Mouse (Mus musculus) lung, postnatal 14 days (tissue): ENCODE results near the gene Canx.
A peak's percentile ranks its signal among the peaks of the same experiment; 100 is the strongest.
"Not testable (repeated sequence)": the region's sequence is repeated elsewhere in the genome, so short reads cannot be mapped to it uniquely, and the experiment has no call there.

Source experiments
- DNase-seq: peaks from one replicate; pipeline ENCODE4 v3.0.0; 2021

Gene Canx

DNA sequence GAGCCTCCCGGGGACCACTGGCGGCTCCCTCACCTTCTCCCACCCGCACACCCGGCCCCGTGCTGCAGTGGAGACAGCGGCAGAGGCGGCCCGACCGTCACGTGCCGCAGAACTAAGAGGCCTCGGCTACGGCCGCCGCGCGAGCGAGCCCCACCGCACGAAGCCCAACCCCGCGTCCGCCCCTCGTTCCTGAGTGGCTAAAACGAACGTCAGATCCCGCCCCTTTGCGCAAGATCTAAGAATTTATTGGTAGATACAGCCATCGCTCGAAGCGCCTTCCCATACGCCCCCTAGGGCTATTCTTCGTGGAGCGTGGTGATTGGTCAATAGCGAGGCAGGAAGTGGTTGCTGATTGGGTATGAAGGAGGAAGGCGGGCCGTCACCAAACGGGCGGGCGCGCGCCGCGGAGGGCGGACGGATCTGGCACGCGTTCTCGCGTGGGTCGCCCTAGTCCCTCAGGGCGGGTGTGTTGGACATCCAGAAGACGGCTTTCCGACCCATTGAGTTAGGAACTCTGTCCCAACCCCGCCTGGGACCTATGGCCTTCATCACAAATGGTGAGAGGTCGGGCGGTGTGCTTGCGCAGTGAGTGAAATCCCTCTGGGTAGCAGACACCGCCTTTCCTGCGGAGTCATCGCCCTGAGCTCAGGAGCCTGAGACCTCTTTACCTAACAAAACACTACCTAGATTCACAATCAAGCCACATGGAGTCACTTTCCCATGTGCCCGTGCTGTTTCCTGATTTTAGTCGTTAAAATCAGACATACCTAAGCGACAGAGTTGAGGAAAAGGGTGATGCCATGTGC is at the start of gene Canx:
TSS of gene Canx (minus strand) at position 178 of the 806 bp plus-strand sequence.
- peak; percentile 98 for DNase-seq

DNA sequence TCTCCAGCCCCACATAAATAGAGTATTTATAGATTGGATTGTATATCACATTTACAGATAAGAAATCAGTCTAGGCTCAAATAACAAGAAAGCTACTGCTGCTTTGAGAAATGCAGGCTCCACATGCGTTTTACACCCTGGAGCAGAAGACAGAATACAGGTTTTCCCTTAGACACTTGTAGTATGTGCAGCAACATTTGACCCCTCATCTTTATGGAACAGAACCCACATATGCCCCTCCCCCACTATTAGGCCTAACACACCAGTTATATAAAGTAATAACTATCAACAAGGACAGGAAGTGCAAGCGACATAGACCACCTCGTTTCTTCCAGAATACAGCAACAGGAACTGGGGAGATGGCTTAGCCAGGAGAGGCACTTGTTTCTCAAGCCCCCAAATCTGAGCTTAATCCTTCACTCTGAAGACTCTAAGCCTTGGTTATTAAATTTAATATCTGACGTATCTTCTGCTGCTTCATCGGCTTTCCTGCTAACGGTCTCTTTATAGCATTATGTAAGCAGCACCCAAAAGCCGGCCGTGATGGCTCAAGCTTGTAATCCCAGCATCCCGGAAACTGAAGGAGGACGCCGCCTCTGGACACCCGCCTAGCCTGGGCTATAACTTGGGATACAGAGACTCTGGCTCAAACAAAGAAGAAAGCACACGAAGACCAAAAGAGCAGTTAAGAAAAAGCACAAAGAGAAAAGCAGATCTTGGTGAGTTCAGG is 49.0 kb upstream of the Canx start:
- DNase-seq, result no peak

DNA sequence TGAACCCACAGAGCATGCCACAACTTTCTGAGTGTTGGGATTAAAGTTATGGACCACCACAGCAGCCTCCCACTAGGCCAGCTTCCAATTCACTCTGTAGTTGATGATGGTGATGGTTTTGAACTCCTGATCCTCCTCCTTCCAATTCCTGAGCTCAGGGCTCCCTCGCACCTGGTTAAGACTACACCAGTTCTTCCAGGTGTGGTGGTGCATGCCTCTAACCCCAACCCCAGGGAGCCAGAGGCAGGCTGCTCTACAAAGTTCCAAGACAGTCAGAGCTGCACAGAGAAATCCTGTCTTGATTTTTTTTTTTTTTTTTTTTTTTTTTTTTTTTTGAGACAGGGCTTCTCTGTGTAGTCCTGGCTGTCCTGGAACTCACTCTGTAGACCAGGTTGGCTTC is 48.1 kb upstream of the Canx start:
- DNase-seq, result no peak

DNA sequence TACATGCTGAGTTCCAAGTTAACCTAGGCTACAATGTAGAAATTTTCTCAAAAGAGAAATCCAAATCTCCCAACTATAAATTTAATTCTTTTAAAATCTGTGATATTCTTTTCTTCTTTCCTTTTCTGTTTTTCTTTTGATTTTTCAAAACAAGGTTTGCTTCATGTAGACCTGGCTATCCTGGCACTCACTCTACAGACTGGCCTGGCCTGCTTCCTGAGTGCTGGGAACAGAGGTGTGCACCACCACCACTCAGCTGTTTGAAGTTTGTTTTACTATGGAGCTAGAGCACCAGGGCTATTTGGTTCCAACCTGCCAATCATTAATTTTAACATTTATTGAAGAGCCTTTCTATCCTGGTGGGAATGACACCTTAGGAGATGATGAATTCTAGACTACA is 47.6 kb upstream of the Canx start:
- DNase-seq, result no peak

DNA sequence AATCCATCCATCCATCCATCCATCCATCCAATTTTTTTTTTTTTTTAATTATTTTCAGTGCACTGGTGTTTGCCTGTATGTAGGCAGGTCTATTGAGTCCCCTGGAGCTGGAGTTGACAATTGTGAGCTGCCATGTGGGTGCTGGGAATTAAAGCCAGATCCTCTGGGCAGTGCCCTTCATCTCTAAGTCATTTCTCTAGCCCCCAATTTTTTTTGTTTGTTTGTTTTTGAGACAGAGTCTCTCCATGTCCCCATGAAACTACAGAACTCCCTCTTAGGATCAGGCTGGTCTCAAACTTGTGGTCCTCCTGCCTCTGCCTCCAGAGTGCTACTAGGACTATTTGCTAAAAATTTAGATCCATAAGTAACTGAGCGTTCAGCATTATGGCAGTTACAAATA is 46.4 kb upstream of the Canx start:
- DNase-seq, result no peak

DNA sequence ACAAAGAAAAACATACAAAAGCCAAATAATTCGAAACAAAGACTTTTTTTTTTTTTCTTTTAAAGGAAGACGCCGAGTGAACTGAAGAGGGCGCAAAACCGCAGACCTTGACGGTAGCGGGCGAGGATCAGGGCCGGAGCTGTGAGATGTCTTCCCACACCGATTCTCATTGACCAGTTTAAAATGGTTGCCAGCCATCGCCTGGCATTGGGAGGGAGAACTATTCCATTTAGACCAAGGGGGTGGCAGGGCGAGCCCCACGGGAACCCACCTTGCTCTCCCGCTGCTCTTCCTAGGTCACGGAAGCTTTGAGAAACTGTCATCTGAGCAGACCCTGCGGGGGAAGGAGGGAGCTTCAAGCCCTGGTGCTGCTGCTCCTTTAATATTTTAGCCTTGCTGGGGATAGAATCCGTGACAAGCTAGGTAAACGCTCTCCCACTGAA is 45.9 kb upstream of the Canx start:
- DNase-seq, result peak; percentile 67

DNA sequence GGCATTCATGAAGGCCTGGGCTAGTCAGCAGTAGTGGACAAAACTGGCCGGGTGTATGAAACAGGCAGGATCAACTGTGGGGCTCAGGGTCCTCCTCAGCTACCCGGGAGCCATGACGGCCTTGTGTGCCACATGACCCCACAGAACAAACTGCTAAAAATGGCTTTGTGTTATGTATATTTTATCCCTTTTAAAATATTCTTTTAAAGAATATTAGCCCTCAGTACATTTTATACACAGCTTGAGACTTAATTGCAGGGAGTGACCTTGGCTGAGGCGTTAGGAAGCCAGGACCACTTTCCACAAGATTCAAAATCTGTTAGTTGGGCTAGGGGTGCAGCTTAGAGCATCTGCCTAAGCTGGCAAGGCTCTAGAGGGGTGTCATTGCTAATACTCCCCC is 45.5 kb upstream of the Canx start:
- no peak for DNase-seq

DNA sequence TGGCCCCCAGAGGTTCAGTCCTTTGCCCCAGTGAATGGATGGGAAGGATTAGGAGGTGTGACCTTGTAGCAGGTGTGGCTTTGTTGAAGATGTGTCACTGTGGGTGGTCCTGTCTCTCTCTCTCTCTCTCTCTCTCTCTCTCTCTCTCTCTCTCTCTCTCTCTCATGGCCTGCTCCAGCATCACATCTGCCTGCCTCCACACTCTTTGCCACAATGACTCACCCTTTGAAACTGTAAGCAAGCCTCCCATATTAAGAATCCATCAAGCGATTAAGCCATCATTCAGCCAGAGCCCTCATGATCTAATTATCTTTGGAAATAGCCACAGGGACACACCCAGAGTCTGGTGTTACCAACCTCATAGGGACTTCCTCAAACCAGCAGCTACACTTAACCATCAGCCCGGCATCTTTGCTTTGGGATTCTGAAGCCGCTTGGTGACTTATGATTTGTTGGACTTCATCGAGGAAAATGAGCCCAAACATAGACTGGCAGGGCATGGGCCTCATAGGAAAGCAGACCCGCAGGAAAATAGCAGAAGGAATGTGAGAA is 44.0 kb upstream of the Canx start:
- DNase-seq, result no peak

DNA sequence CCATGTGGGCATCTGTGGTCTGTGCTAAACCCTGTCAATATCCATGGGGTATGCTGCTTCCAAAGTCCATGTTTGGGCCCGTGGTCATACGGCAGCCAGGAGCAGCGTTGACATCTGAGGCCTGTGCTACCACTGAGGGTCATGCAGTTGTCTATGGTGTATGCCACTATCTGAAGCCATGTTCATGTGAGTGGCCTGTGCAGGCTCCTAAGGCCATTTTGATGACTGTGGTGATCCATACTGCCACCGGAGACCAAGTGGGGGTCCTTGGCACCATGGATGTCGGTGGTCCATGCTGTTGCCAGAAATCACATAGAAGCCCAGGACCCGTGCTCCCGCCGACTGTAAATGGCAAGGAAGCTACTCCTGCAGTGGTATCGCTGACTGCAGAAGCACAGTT is 42.1 kb upstream of the Canx start:
- no peak for DNase-seq

DNA sequence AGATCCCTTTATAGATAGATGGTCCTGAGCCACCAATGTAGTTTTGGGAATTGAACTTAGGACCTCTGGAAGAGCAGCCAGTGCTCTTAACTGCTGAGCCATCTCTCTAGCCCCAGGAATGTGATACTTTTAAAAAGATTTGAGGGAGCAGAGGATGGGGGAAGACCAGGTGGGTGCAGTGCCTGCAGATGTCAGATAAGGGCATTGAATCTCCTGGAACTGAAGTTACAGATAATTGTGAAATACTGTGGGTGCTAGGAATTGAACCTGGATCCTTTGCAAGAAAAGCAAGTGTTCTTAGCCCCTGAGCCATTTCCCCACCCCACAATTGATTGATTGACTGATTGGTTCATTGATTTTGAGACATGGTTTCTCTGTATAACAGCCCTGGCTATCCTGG is 39.8 kb upstream of the Canx start:
- no peak for DNase-seq

DNA sequence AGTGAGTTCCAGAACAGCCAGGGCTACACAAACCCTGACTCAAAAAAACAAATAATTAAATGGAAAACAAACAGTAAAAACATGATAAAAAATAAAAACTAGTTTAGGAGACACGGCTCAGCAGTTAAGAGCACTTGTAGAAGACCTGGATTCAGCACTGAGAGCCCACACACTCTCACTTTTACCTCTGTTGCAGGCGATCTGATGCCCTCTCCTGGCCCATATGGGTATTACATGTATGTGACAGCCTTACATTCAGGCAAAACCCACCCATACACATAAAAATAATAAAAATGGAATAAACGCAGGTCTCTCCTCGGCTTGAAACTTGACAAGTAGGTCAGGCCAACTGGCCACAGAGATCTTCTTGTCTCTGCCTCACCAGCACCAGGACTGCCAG is 39.1 kb upstream of the Canx start:
- DNase-seq, result peak; percentile 85

DNA sequence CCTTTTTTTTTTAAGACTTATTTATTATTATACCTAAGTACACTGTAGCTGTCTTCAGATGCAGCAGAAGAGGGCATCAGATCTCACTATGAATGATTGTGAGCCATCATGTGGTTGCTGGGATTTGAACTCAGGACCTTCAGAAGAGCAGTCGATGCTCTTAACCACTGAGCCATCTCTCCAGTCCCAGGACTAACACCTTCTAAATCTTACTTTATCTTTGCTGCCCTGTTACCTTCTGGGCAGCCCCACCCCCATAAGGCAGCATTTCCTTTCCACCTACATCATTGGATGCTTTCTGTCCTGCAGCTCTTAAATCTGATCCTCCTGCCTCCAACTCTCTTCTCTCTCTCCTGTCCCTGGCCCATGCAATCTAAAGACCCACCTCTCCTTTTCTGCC is 35.8 kb upstream of the Canx start:
- DNase-seq, result not testable (repeated sequence)

DNA sequence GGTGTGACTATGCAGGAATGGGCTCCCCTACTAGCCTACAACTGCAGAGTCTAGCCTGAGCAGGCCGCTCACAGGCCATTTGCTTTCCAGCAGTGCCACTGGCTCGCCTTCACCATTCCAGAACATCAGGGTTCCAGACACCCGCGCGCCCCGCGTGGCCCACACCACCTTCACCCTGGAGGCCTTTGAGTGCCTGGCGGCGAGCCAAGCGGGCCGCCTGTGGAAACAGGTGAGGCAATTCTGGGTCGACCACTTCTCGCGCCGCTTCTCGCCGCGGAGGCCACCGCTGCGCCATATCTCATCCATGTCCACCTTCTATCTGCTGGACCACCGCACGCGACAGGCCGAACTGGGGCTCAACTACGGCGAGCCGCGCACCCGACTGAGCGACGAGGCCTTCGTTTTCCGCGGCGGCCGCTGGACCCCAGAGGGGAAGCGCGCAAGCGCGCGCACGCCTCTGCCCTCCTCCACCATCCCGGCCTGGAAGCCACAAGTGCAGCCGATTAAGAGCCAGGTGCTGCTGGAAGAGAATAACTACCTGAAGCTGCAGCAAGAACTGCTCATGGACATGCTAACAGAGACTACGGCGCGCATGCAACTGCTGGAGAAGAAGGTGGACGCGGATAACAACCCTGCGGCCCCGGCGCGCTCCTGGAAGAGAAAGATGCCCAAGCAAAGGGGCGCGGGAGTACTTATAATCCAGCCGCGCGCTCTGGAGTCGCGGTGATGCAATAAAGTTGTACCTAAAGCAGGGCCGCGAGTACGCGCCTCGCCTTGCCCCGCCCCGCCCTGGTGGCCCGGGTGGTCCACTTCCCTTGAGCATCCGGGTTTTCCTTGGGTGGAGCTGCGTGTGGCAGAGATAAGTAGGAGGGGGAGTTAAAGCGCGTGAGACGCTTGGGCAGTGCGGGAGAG is 33.7 kb upstream of the Canx start:
- DNase-seq, result peak; percentile 55

DNA sequence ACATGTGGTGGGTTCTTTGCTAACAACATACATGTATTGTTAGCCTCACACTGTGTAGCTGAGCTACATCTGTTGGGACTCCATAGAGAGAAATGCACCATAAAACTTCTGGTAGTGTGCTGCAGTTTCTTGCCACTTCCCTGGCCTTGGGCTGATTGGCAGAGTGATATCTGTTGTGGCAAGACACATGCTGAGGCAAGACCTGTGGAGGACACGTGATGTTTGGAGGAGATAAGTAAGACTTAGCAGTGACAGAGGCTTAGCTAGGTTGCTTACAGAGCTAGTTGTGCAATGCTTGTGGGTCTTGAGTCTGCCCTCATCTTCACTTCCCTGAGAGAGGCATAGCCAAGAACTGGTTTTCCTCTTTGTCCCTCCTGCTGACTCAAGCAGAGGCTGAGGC is 29.9 kb upstream of the Canx start:
- no peak for DNase-seq

DNA sequence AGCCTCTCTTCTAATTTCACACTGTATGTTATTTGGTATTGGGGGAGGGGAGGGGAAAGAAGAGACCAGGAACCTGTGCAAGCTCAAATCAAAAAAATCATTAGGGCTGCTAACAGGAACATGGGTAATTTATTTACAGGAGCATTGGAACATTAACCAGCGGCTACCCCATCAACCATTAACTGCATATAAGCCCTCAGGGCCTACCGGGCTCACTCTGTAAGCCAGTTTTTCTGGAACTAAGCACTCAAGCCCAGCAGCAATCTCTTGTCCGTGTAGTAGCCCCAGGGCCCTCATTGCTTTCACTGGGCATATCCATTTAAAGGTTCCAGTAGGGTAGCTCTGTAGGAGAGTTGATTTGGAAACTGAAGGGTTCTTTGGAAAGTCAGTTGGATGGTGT is 29.4 kb upstream of the Canx start:
- DNase-seq, result no peak

DNA sequence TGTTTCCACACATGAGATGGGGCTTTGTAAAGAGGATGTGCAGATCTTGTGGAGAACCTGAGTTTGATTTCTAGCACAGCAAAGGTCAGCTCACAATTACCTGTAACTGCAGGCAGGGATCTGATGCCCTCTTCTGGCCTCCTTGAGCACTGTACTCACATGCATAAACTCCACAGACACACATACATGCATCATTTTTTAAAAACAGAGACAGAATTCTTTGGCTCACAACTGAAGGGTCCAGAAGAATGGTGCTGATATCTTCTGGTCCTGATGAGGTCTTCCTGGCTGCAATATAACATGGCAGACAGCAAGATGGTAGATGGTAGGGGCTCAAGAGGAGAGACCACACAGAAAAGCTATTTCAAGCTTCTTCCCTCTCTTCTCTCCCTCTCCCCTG is 28.7 kb upstream of the Canx start, which contains the start of gene Cby3:
TSS of gene Cby3 (plus strand) at position 301 of the 400 bp plus-strand sequence.
- no peak for DNase-seq

DNA sequence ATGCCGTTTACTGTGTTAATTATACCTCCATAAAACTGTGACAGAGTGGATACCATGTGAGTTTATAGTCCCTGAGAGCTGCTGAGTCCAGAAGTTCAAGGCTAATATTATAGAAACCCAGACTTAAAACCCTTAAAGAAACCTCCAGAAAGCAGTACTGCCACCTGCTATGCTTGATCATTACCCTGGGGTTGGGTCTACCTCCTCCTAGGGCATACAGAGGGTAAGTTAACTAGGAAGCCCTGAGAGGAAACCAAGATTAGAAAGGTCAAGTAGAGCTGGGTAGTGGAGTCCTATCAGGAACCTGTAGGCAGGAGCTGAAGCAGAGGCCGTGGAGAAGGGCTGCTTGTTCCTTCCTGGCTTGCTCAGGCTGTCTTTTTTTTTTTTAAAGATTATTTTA is 26.7 kb upstream of the Canx start:
- DNase-seq, result no peak

DNA sequence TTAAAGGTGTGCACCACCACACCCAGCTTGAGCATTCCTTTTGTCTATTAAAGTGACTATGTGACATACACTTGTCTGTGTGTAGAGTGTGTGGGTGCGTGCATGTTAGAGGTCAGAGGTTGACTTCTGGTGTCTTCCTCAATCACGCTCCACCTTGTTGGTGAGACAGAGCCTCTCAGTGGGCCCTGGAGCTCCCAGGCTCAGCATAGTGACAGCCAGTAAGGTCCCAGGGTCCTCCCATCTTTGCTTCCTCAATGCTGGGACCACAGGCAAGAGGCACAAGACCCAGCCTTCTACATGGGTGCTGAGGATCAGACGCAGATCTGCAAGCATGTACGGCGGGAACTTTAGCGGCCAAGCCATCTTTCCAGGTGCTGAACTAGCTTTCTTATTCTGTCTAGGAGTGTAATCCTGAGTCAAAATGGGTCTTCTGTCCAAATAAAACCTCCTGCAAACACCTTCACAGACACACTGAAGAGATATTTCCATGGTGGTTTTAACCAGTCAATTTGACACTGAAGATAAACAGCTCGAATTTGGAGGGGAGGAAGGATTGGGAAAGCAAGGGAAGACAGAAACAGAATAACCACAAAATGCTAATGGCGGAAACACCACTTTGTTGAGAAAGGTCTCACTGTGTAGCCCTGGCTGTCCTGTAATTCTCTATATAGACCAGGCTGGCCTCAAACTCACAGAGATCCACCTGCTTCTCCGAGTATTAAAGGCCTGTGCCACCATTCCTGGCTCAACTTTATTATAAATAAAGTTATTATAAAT is 21.0 kb upstream of the Canx start:
- no peak for DNase-seq

DNA sequence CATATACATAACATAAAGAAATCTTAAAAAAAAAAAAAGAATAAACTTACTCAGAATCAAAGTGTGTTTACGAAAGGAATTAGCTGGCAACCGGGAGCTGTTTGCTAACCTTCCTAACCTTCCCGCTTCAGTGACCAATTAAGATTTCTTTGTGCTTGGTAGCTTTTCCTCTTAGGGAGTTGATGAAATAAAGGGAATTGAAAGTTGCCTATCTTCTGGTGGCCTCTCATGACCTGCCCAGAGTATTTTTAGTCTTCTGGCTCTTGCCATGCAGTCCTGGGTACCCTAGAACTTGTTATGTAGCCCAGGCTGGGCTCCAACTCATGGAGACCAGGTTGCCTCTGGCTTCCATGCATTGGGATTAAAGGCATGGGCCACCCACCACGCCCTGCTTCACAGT is 20.0 kb upstream of the Canx start:
- DNase-seq, result no peak

DNA sequence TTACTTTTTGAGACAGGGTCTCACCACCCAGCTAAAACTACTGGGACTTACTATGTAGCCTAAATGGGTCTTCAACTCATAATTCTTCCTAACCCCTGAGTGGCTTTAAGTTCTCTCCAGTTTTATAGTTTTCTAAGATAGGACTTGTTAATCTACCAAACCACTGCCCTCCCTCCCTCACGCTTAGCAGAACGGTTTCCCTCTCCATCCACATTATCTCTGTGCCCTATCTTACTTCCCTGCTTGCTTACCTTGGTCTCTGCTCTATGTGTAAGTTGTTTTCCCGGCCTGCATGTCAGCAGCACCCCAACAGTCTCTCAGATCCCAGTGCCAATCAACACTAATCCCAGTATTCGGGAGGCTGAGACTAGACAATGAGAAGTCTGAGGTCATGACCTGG is 11.4 kb upstream of the Canx start:
- no peak for DNase-seq

DNA sequence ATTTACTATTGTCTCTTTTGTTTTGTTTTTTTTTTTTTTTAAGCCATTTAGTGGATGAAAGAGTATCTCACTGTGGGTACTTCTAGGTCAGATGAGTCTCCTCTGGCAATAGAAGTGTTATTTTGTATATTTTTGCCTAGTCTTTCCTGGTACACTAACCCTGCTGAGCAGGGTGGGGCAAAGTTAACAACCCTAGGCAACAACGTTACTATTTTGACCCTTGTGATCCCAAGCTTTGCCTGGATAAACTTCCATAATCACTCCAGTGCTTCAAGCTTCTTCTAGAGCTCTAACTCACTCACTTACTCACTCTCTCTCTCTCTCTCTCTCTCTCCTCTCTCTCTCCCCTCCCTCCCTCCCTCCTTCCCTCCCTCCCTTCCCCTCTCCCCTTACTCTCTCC is 10.7 kb upstream of the Canx start:
- no peak for DNase-seq

DNA sequence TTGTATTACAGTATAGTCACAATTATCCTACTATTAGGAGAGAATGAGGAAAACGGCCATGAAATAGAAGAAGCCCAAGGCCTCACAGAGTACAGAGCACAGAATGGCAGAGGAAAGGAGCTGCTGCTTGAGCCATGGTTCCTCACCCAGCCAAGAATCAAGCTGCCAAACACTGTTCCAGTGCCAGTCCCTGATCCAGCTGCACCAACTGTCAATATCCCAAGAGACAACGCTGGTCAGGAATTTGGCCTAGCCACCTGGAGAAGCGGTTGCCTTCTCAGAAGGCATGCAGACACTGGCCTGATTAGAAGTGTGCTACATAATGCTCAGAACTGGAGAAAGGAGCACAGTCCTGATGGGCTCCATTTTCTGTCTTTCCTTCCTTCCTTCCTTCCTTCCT is 7.7 kb upstream of the Canx start:
- no peak for DNase-seq
